Mouse (Mus musculus) layer of hippocampus, adult 8-10 months (tissue): Measurements from ENCODE around the gene Faap100. TPM values are rescaled to one million over a fixed set of nuclear protein-coding genes. Genes with fewer than 3 reads are reported as not detected.

ENCODE experiments used
- DNase-seq, 2 experiments: peaks; one replicate each; pipeline ENCODE4 v3.0.0; 2022; ENCODE audit warnings: low spot score in 2 of 2
- microRNA-seq, 2 experiments: library from miRNA; unstranded; fragments of <30 nt; microRNA quantifications; one replicate each; pipeline ENCODE4 v1.2.0; 2022
- total RNA-seq, 4 experiments: library from RNA; stranded (reverse); gene quantifications; 2 replicates each; pipeline ENCODE4 v1.2.4; 2022

Faap100 gene
- total RNA-seq, 4 experiments from 2014 or later: 16.8 to 19.8 (median 18.7) TPM

DNA sequence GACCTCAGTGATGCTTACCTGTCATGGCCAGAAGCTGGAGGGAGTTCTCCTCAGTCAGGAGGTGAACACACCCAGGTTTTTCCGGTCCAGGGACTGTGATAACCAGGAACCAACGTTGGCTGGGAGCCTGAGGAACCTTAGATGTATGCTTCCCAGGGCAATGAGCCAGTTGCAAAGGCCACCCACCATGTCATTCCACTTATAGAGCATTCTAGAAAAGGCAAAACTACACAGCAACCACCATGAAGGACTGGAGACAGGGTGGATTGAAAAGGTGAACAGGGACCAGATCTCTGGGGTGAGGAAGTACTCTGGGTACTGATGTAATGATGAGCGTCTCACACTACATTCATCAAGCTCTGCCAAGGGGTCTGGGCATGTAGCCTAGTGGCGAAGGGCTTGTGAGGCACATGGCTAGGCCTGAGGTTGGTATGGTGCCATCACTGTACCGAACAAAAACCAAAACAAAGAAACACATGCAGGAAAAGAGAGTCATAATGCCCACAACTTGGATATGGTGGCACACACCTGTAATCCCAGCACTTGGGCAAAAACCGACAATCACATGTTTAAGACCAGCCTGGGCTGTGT lies 43.0 kb downstream of the Faap100 start:
- DNase-seq: peak in 1 of 2 experiments; percentile 1

DNA sequence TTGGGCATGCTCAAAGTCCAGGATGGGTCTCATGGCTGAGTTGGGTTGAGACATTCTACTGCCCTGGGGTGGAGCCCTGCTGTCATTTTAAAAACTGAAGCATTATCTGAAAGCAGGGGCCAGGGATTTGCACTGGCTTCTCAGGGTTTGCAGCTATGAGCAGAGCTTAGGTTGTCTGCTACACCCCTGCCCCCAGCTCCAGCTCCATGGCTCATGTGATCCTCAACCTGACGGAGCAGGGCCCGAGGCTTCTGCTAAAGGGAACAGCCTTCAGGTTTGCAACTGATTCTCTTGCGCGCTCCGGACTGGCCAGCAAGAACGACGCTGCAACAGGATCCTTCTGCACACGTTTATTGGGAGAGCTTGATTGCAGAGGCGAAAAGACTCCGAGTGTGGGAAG lies 58.4 kb downstream of the Faap100 start:
- DNase-seq: no peak

DNA sequence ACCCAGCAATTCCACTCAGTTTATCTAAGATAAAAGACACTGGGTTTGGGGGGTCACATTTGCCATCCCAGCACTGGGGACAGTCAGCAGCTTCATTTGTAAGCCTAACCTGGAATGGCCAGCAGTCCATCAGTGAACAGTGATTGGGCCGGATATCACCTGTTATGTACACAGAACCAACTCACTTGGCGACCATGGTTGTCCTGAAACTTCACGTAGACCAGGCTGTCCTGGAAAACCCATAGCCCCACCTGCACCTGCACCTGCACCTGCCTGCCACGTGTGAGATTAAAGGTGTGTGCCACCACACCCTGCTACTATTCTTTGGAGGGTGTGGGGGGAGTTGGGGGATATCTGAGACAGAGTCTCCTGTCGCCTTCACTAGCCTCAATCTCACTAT lies 59.3 kb downstream of the Faap100 start:
- peak in 1 of 2 experiments; percentile 1 for DNase-seq

Small RNA genes lying within 50 kb of the gene (microRNA-seq; reads per million reads assigned to microRNA genes)
- gene Gm23419: 0 reads per million in 2 experiments
- 0.32 to 1.0 reads per million in 2 experiments for gene Mir6935

Other genes starting within 250 kb of the Faap100 start
- 10 to 100 TPM; 83.1 to 95.2 (median 88.8) TPM for gene Slc38a10, start 227.4 kb downstream of the Faap100 start, total RNA-seq
- 10 to 100 TPM; 20.0 to 23.4 (median 21.4) TPM for gene Bahcc1, start 145.8 kb downstream of the Faap100 start, total RNA-seq
- 1,000 to 10,000 TPM; 1,218 to 1,398 (median 1,309) TPM for gene Actg1, start 30.2 kb downstream of the Faap100 start, total RNA-seq
- gene Fscn2, start 17.2 kb downstream of the Faap100 start, total RNA-seq: under 1 TPM in 3 of 4 experiments, not detected in 1; 0.49 to 0.79 (median 0.73) TPM
- 10 to 100 TPM; 62.8 to 68.5 (median 66.1) TPM for gene Nploc4, start 58.9 kb upstream of the Faap100 start, total RNA-seq
- gene Tspan10, start 63.9 kb upstream of the Faap100 start, total RNA-seq: 1 to 10 TPM in 1 of 4 experiments, not detected in 3; 2.4 TPM
- under 1 TPM in 3 of 4 experiments, not detected in 1; 0.38 to 0.91 (median 0.50) TPM for gene Pde6g, start 74.7 kb upstream of the Faap100 start, total RNA-seq
- 10 to 100 TPM; 15.7 to 19.0 (median 17.2) TPM for gene Oxld1, start 79.3 kb upstream of the Faap100 start, total RNA-seq
- 10 to 100 TPM; 24.7 to 37.0 (median 27.4) TPM for gene Ccdc137, start 79.4 kb upstream of the Faap100 start, total RNA-seq
- 10 to 100 TPM; 46.9 to 50.6 (median 50.3) TPM for gene Arl16, start 88.8 kb upstream of the Faap100 start, total RNA-seq
- 10 to 100 TPM; 63.7 to 66.0 (median 64.4) TPM for gene Mrpl12, start 105.8 kb upstream of the Faap100 start, total RNA-seq
- gene Slc25a10, start 113.1 kb upstream of the Faap100 start, total RNA-seq: 10 to 100 TPM; 22.9 to 28.6 (median 25.0) TPM
- gene Gcgr, start 151.9 kb upstream of the Faap100 start, total RNA-seq: under 1 TPM in 1 of 4 experiments, not detected in 3; 0.25 TPM
- gene Mcrip1, start 171.0 kb upstream of the Faap100 start, total RNA-seq: 10 to 100 TPM; 61.1 to 68.7 (median 63.3) TPM
- gene Ppp1r27, start 172.4 kb upstream of the Faap100 start, total RNA-seq: not detected
- 100 to 1,000 TPM; 119 to 147 (median 134) TPM for gene P4hb, start 194.5 kb upstream of the Faap100 start, total RNA-seq
- 100 to 1,000 TPM; 268 to 314 (median 278) TPM for gene Arhgdia, start 202.9 kb upstream of the Faap100 start, total RNA-seq
- 10 to 100 TPM; 38.1 to 61.8 (median 52.9) TPM for gene Alyref, start 219.6 kb upstream of the Faap100 start, total RNA-seq
- 10 to 100 TPM; 91.1 to 99.6 (median 93.6) TPM for gene Anapc11, start 219.7 kb upstream of the Faap100 start, total RNA-seq
- 1 to 10 TPM in 3 of 4 experiments, not detected in 1; 1.3 to 2.7 (median 1.5) TPM for gene Npb, start 229.7 kb upstream of the Faap100 start, total RNA-seq
- 100 to 1,000 TPM; 142 to 164 (median 149) TPM for gene Pcyt2, start 239.2 kb upstream of the Faap100 start, total RNA-seq
- gene Sirt7, start 246.5 kb upstream of the Faap100 start, total RNA-seq: 10 to 100 TPM; 43.5 to 49.9 (median 45.4) TPM